Mouse (Mus musculus) central nervous system, embryonic 18 days (tissue): ENCODE measurements around the gene Il23a. TPM values are rescaled to one million over a fixed set of nuclear protein-coding genes. Genes with fewer than 3 reads are reported as not detected.

Experiments used
- polyA plus RNA-seq: library from polyadenylated mRNA; depleted of rRNA; stranded (reverse); fragments of >200 nt; gene quantifications from 2 replicates; pipeline ENCODE4 v1.2.3, GENCODE M21; 2012; rRNA removed

Il23a gene
- 0.12 and 0.13 TPM in 2 replicates for polyA plus RNA-seq

GRCm38 (mm10) chr10:128298702-128299171, at the start of gene Il23a:
TSS of gene Il23a (minus strand) at chr10:128298752.

DNA sequence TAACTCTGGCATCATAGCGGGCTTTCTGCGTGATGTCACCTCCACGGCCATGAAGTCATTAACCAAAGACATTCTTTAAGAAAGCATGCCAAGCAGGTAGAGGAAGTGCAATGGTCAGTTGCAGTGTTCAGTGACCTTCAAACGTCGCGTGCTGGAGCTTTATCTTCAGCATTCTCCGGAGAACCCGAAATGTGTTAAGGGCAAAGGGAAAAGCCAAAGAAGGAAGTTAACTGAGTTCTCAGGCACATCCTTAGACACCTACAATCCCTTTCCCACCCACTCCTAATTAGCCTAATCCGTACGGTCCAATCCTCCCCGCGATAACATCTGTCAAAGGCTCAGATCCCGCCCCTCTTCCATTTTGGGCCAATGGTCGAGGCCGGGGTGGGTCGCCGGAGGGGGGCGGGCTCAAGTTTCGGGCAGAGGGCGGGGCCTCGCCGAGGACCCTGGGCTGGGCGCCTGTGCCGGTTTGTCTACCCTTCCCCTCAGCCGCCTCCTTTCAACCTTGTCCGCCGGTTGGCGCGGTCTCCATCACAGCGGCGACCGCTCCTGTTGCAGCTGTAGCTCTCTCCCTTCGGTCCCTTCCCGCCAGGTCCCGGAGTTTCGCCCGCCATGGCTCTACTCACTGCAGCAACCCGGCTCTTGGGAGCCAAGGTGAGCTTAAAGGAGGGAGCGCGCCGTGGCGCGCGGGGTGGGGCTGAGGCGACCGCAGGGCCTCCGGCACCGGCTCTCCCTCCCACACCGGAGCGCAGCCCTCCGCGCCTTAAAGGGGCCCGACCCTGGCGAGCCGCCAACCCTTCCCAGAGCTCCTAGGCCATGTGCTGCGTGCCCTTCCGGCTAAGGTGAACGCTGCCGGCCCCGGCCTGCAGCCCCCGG, 39.0 kb upstream of the Il23a start, which contains the start of gene Cs:
TSS of gene Cs (plus strand) at position 429 of the 876 bp plus-strand sequence.

DNA sequence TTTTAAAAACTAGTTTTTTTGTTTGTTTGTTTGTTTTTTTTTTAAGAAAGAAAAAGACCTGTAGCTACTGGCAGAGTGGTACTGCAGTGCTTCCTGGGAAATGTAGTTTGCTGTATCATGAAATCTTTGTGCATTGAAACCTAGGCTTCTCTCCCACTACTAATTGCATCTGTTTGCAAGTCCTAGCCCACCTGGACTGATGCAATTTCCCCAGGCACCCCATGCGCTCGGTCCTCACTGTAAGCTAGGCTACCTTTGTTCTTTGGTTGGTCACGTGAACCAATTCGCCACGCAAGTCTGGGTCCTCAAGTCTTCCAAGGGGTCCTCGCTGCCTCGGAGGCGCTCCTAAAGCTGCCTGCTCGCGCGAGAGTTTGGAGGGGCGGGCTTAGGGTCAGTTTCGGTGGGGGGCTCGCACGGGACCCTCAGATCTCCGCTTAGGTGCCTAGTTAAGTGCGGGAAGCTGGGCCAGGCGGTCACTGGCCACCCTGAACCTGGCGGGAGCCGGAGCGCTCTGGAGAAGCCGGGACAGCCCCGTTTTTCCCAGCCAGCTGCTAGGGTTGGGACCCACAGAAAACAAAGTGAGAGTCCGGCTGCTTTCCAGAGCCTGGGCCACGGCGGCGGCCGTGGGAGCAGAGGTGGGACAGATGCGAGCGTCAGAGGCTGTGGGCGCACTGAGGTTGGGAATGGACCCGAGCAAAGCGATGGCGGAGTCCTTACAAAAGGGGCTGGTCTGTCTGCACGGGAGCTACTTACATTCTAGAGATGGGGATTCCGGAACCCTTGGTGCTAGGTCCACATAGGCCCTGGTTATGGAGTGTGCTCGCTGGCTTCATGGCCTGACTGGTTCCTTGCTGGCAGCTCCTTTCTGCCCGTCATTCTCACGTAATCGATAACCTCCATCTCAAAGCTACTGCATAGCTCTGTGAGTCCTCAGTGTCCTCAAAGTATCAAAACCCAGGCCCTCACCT, 23.9 kb upstream of the Il23a start, which contains the start of gene Cnpy2:
TSS of gene Cnpy2 (plus strand) at position 319 of the 968 bp plus-strand sequence.

DNA sequence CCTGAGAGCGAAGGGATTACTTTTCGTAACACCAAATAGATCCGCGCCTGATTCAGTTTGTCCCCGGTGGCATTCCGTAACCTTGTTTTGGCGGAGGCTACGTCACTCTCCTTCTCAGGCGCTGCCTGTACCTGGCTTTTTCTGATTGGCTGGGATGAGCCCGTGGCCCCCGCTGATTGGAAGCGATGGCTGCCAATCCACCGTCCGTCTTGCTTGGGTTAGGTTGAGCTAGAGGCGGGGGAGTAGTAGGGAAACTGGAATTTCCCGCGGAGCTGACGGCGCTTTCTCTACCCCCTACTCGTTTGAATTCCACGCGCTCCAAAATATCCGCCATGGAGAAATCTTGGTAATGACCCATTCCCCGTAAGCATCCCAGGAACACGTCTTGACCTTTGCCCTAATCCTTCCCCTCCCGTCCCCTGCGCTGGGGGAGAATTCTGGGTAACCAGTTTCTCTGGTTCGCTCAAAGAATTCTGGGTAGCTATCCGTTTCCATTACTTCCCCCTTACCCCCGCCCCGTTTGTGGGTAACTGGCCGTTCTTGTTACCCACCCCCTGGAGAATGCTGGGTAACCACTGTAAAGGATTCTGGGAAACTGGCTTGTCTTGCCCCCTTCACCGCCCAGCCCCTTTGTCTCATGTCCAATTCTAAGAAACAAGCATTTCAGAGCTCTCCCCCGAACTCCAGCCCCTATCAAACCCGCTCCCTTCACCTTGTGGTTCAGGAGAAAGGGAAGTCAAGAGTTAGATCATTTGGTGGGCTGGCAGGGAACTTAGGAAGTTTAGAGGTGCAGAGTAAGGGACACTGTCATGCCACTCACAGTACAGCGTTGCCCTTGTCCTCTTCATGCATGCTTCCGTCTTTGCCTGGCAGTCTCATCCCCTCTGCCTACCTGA, 4.8 kb upstream of the Il23a start, which contains the start of gene Pan2:
TSS of gene Pan2 (plus strand) at position 210 of the 896 bp plus-strand sequence.

DNA sequence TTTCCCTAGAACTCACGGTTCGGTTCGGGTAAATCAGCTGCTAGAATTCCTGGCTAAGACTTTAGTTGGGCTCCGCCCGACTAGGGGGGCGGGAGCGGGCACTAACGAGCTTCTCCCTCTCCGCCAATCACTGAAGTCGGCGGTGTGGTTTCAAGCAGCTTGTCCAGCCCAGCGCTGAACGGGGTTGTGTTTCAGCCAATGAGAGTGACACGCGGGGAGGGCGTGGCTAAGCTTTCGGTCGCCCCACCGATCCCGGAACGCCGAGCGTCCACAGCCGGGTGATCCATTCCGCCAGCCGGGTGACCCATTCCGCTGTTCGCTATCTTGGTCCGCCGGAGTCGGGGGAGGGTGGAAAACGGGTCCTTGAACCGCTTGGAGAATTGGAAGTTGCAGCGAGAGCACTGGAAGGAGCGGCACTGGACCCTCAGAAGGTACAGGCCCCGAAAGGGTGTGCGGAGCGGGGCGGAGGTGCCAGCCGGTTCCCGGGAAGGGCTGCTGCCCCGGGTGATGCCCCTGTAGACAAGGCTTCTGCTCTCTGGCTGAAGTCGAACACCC, 28.2 kb downstream of the Il23a start, which contains the start of gene Stat2:
TSS of gene Stat2 (plus strand) at position 273 of the 555 bp plus-strand sequence.

GRCm38 (mm10) chr10:128268371-128268770, 30.2 kb downstream of the Il23a start, which contains the start of gene Apof:
TSS of gene Apof (plus strand) at chr10:128268671.

GRCm38 (mm10) chr10:128253677-128254255, 44.8 kb downstream of the Il23a start, which contains the start of gene Apon:
TSS of gene Apon (plus strand) at chr10:128254096.

Other genes starting within 250 kb of the Il23a start
- 78.8 and 81.9 TPM in 2 replicates for gene Ptges3, start 239.8 kb downstream of the Il23a start, polyA plus RNA-seq
- 1,417 and 1,472 TPM in 2 replicates for gene Atp5b, start 215.5 kb downstream of the Il23a start, polyA plus RNA-seq
- 23.7 and 23.9 TPM in 2 replicates for gene Baz2a, start 207.2 kb downstream of the Il23a start, polyA plus RNA-seq
- 15.2 and 16.2 TPM in 2 replicates for gene Rbms2, start 118.5 kb downstream of the Il23a start, polyA plus RNA-seq
- 4.4 and 4.9 TPM in 2 replicates for gene Gls2, start 104.3 kb downstream of the Il23a start, polyA plus RNA-seq
- gene Spryd4, start 86.9 kb downstream of the Il23a start, polyA plus RNA-seq = 13.7 and 13.9 TPM in 2 replicates
- gene Mip, start 72.9 kb downstream of the Il23a start, polyA plus RNA-seq = 0.05 and 0.11 TPM in 2 replicates
- 8.5 and 8.8 TPM in 2 replicates for gene Timeless, start 66.7 kb downstream of the Il23a start, polyA plus RNA-seq
- gene Apon, start 44.7 kb downstream of the Il23a start, polyA plus RNA-seq = 0.12 TPM in 2 replicates
- gene Apof, start 30.1 kb downstream of the Il23a start, polyA plus RNA-seq = 0.12 and 0.17 TPM in 2 replicates
- gene Stat2, start 28.2 kb downstream of the Il23a start, polyA plus RNA-seq = 33.4 and 33.7 TPM in 2 replicates
- gene Pan2, start 4.6 kb upstream of the Il23a start, polyA plus RNA-seq = 30.4 and 30.5 TPM in 2 replicates
- gene Cnpy2, start 23.7 kb upstream of the Il23a start, polyA plus RNA-seq = 88.9 and 96.2 TPM in 2 replicates
- 197 and 201 TPM in 2 replicates for gene Cs, start 39.0 kb upstream of the Il23a start, polyA plus RNA-seq
- gene Coq10a, start 70.2 kb upstream of the Il23a start, polyA plus RNA-seq = 86.2 and 87.5 TPM in 2 replicates
- gene Ankrd52, start 78.4 kb upstream of the Il23a start, polyA plus RNA-seq = 41.2 and 46.4 TPM in 2 replicates
- gene Slc39a5, start 102.5 kb upstream of the Il23a start, polyA plus RNA-seq = 0.53 and 0.54 TPM in 2 replicates
- 95.9 and 102 TPM in 2 replicates for gene Nabp2, start 112.7 kb upstream of the Il23a start, polyA plus RNA-seq
- gene Rnf41, start 112.9 kb upstream of the Il23a start, polyA plus RNA-seq = 84.4 and 89.6 TPM in 2 replicates
- gene Smarcc2, start 160.5 kb upstream of the Il23a start, polyA plus RNA-seq = 299 and 327 TPM in 2 replicates
- 1,229 and 1,412 TPM in 2 replicates for gene Myl6, start 195.4 kb upstream of the Il23a start, polyA plus RNA-seq
- 50.3 and 54.8 TPM in 2 replicates for gene Myl6b, start 199.9 kb upstream of the Il23a start, polyA plus RNA-seq
- 12.2 and 13.9 TPM in 2 replicates for gene Esyt1, start 227.1 kb upstream of the Il23a start, polyA plus RNA-seq
- 16.5 and 17.2 TPM in 2 replicates for gene Zc3h10, start 249.0 kb upstream of the Il23a start, polyA plus RNA-seq